ENCODE assay signal across 10 mouse cellular contexts in genomic region chr4:83383899-83384490, GRCm38 (mm10). TPM values are rescaled to one million over a fixed set of nuclear protein-coding genes. Genes with fewer than 3 reads are reported as not detected.
DNase-seq lines count a peak whose midpoint lies in the region; ATAC-seq lines count a peak whose summit lies in the region.
"Had no signal": no experiment of that assay in that cellular context is flagged by ENCODE, and none has a peak within 500 bp of the region (broad histone marks: within the 10 kb centered on the region; RNA-seq: fewer than 3 reads in every experiment).

No protein-coding gene starts in this region.

- no peaks in the 10 kb centered on the region for H3K9me3 ChIP-seq in neural tube, embryonic 11.5 days (ENCODE audit: control insufficient read depth, low read length)
- no peaks in the 10 kb centered on the region for H3K9me3 ChIP-seq in neural tube, embryonic 15.5 days (replicated peaks)
- H3K9me3 ChIP-seq: heart, embryonic 13.5 days had no signal

- H3K4me3 ChIP-seq in neural tube, embryonic 11.5 days (ENCODE audit: low read depth, low read length): no peak overlapping the region
- no peak overlapping the region for H3K4me3 ChIP-seq in neural tube, embryonic 15.5 days (replicated peaks)
- H3K4me3 ChIP-seq: heart, embryonic 13.5 days; midbrain, embryonic 12.5 days had no signal

- DNase-seq in adrenal gland, adult 18-20 months (ENCODE audit: low spot score in 2 of 2): peak; percentile 23 to 36
- DNase-seq in adrenal gland, adult 8-10 months: no peak
- peak; percentile 31 for DNase-seq in neural tube, embryonic 11.5 days (ENCODE audit: low spot score)
- DNase-seq in cerebellum, adult 8-10 months: peak; percentile 45
- peak; percentile 36 for DNase-seq in kidney, adult 9 months
- peak; percentile 30 for DNase-seq in retina, postnatal 1 day
- DNase-seq in right cerebral cortex, postnatal 36 days (ENCODE audit: low spot score in 2 of 2): no peak

- WGBS in neural tube, embryonic 11.5 days: 62% methylated on average over 6 of the region's 6 CpGs
- WGBS in neural tube, embryonic 15.5 days: 48% methylated on average over 6 of the region's 6 CpGs

- no peaks in the 10 kb centered on the region for H3K27me3 ChIP-seq in neural tube, embryonic 11.5 days (ENCODE audit: control insufficient read depth, insufficient read depth, low read length)
- H3K27me3 ChIP-seq in neural tube, embryonic 15.5 days (replicated peaks): no peaks in the 10 kb centered on the region
- H3K27me3 ChIP-seq: heart, embryonic 13.5 days; midbrain, embryonic 12.5 days had no signal

- no peak overlapping the region for H3K9ac ChIP-seq in neural tube, embryonic 11.5 days (ENCODE audit: low read length)
- H3K9ac ChIP-seq in neural tube, embryonic 15.5 days (replicated peaks): no peak overlapping the region
- H3K9ac ChIP-seq: heart, embryonic 13.5 days; midbrain, embryonic 12.5 days had no signal

- no peaks in the 10 kb centered on the region for H3K4me1 ChIP-seq in neural tube, embryonic 11.5 days (ENCODE audit: control insufficient read depth, insufficient read depth, low read length)
- no peaks in the 10 kb centered on the region for H3K4me1 ChIP-seq in neural tube, embryonic 15.5 days
- H3K4me1 ChIP-seq: midbrain, embryonic 12.5 days had no signal

- H3K27ac ChIP-seq in neural tube, embryonic 11.5 days (ENCODE audit: low read depth, low read length): no peak overlapping the region
- H3K27ac ChIP-seq in neural tube, embryonic 15.5 days (replicated peaks): no peak overlapping the region
- H3K27ac ChIP-seq: heart, embryonic 13.5 days; midbrain, embryonic 12.5 days had no signal

- no peak for ATAC-seq in neural tube, embryonic 11.5 days (ENCODE audit: insufficient read depth, low FRiP score, low TSS enrichment)
- ATAC-seq in neural tube, embryonic 15.5 days (ENCODE audit: low FRiP score): no peak

- no peaks in the 10 kb centered on the region for H3K36me3 ChIP-seq in neural tube, embryonic 11.5 days (ENCODE audit: control insufficient read depth, insufficient read depth, low read length)
- H3K36me3 ChIP-seq in neural tube, embryonic 15.5 days: no peaks in the 10 kb centered on the region
- H3K36me3 ChIP-seq: heart, embryonic 13.5 days; midbrain, embryonic 12.5 days had no signal

- no peak overlapping the region for H3K4me2 ChIP-seq in neural tube, embryonic 11.5 days (ENCODE audit: low read depth)
- no peak overlapping the region for H3K4me2 ChIP-seq in neural tube, embryonic 15.5 days
- H3K4me2 ChIP-seq: heart, embryonic 13.5 days; midbrain, embryonic 12.5 days had no signal

RNA-seq across cellular contexts. Expression of gene Snapc3, which starts 33.5 kb away (rescaled TPM):
- total RNA-seq in adrenal gland, adult 18-20 months (2021): 10 to 100 TPM; 18.8 to 19.4 TPM
- 10 to 100 TPM; 21.7 to 34.2 (median 25.3) TPM for total RNA-seq in adrenal gland, adult 8-10 months (2022)
- 77.8 and 78.4 TPM in 2 replicates for polyA plus RNA-seq in neural tube, embryonic 11.5 days (2014; fragmentation: Nextera tagmentation; extraction: Ambion mirVana)
- polyA plus RNA-seq in neural tube, embryonic 15.5 days (2015; fragmentation: Nextera tagmentation; extraction: Ambion mirVana): 50.7 and 57.7 TPM in 2 replicates

RNA-seq across cellular contexts. Expression of gene Ttc39b, which starts 59.9 kb away (rescaled TPM):
- 10 to 100 TPM; 16.4 to 18.3 TPM for total RNA-seq in adrenal gland, adult 18-20 months (2021)
- total RNA-seq in adrenal gland, adult 8-10 months (2022): 10 to 100 TPM; 21.4 to 29.7 (median 26.3) TPM
- polyA plus RNA-seq in neural tube, embryonic 11.5 days (2014; fragmentation: Nextera tagmentation; extraction: Ambion mirVana): 2.6 and 3.4 TPM in 2 replicates
- 7.4 and 7.7 TPM in 2 replicates for polyA plus RNA-seq in neural tube, embryonic 15.5 days (2015; fragmentation: Nextera tagmentation; extraction: Ambion mirVana)

Comparison
In these comparisons a context has a peak if more than half of its experiments do, and no peak if none do; other contexts are left out.
1. DNase-seq: peak in adrenal gland, adult 18-20 months (2 of 2), neural tube, embryonic 11.5 days (single experiment), cerebellum, adult 8-10 months (single experiment), kidney, adult 9 months (single experiment) and retina, postnatal 1 day (single experiment); none in adrenal gland, adult 8-10 months (single experiment) and right cerebral cortex, postnatal 36 days (0 of 2).